ENCODE assay signal across 19 mouse cellular contexts in the genomic region with DNA sequence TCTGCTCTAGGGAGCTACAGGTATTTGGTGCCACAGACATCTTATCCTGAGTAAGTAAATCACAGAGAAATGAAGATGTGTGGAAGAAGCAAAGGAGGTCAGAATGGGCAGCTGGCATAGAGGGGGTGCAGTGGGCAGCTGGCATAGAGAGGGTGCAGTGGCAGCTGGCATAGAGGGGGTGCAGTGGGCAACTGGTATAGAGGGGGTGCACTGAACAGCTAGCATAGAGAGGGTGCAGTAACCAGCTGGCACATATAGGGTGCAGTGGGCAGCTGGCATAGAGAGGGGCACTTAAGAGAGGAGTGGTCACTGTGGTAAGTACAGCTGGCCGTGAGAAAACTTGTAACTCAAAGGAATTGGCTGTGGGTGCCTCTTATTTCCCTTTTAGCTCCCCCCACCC. TPM values are rescaled to one million over a fixed set of nuclear protein-coding genes. Genes with fewer than 3 reads are reported as not detected.
DNase-seq lines count a peak whose midpoint lies in the region; ATAC-seq and TF ChIP-seq lines count a peak whose summit lies in the region.
"Had no signal": no experiment of that assay in that cellular context is flagged by ENCODE, and none has a peak within 500 bp of the region (broad histone marks: within the 10 kb centered on the region; RNA-seq: fewer than 3 reads in every experiment).

No protein-coding gene starts in this region.

- no peak overlapping the region for H3K4me2 ChIP-seq in hindbrain, postnatal 0 days (ENCODE audit: low read depth, low read length)
- H3K4me2 ChIP-seq in hindbrain, embryonic 13.5 days: no peak overlapping the region
- H3K4me2 ChIP-seq in lung, postnatal 0 days (replicated peaks; ENCODE audit: low read depth, low read length): no peak overlapping the region
- no peak overlapping the region for H3K4me2 ChIP-seq in myocyte (ENCODE audit: low read depth)
- H3K4me2 ChIP-seq: embryonic facial prominence, embryonic 12.5 days; forebrain, embryonic 13.5 days; heart, embryonic 11.5 days; hindbrain, embryonic 15.5 days had no signal

- no peak for TF ChIP-seq EP300 in lung, postnatal 0 days (IDR thresholded peaks at IDR 0.05)

- TF ChIP-seq POLR2A in lung, adult 2 months (IDR thresholded peaks at IDR 0.05; ENCODE audit: borderline replicate concordance, extremely low read depth, low read depth, low read length): no peak
- no peak for TF ChIP-seq POLR2A in myocyte (IDR thresholded peaks at IDR 0.05; ENCODE audit: insufficient read length, low read depth)

- ATAC-seq in hindbrain, postnatal 0 days: 0 out of 2 replicates have a peak, but pooled peaks have one; percentile 45
- no peak for ATAC-seq in hindbrain, embryonic 13.5 days (ENCODE audit: low FRiP score)
- ATAC-seq in lung, postnatal 0 days: no peak
- peak; percentile 40 for ATAC-seq in megakaryocyte progenitor cell, adult 5-6 weeks (replicated peaks; ENCODE audit: poor library complexity)
- ATAC-seq: forebrain, embryonic 13.5 days; inflammation-experienced regulatory T-cells, adult 6 months had no signal

- no peak overlapping the region for H3K9ac ChIP-seq in hindbrain, postnatal 0 days (replicated peaks; ENCODE audit: low read length)
- H3K9ac ChIP-seq in hindbrain, embryonic 13.5 days: no peak overlapping the region
- no peak overlapping the region for H3K9ac ChIP-seq in lung, postnatal 0 days (replicated peaks; ENCODE audit: low read depth)
- H3K9ac ChIP-seq: embryonic facial prominence, embryonic 12.5 days; forebrain, embryonic 13.5 days; hindbrain, embryonic 15.5 days had no signal

- peaks cover 9% of the 10 kb centered on the region for H3K4me1 ChIP-seq in hindbrain, postnatal 0 days (ENCODE audit: insufficient read depth, low read length)
- peaks cover 17% of the 10 kb centered on the region for H3K4me1 ChIP-seq in hindbrain, embryonic 13.5 days (replicated peaks)
- no peaks in the 10 kb centered on the region for H3K4me1 ChIP-seq in lung, postnatal 0 days (ENCODE audit: insufficient read depth, low read depth, low read length)
- H3K4me1 ChIP-seq in lung, adult 2 months (ENCODE audit: control insufficient read depth, insufficient read depth, low read length): peaks cover 2% of the 10 kb centered on the region; the same call in 1 of the 2 replicates

- H3ac ChIP-seq in myocyte (ENCODE audit: control insufficient read depth, insufficient read length): no peak overlapping the region

- H3K9me3 ChIP-seq in hindbrain, postnatal 0 days (ENCODE audit: low read length): no peaks in the 10 kb centered on the region
- H3K9me3 ChIP-seq in hindbrain, embryonic 13.5 days: no peaks in the 10 kb centered on the region
- H3K9me3 ChIP-seq in lung, postnatal 0 days (ENCODE audit: low read length): no peaks in the 10 kb centered on the region
- H3K9me3 ChIP-seq: embryonic facial prominence, embryonic 12.5 days; forebrain, embryonic 13.5 days; hindbrain, embryonic 10.5 days; hindbrain, embryonic 15.5 days had no signal

- H3K79me2 ChIP-seq in myocyte (ENCODE audit: control insufficient read depth, insufficient read depth): no peaks in the 10 kb centered on the region

- WGBS in hindbrain, postnatal 0 days: 67% methylated on average over 1 of the region's 1 CpGs
- WGBS in hindbrain, embryonic 13.5 days: 86% methylated on average over 1 of the region's 1 CpGs
- WGBS in lung, postnatal 0 days: 19% methylated on average over 1 of the region's 1 CpGs
- 7% methylated on average over 1 of the region's 1 CpGs for WGBS in lung, adult 2 months

- no peaks in the 10 kb centered on the region for H3K27me3 ChIP-seq in hindbrain, postnatal 0 days (ENCODE audit: insufficient read depth, low read length)
- peaks cover 4% of the 10 kb centered on the region for H3K27me3 ChIP-seq in hindbrain, embryonic 13.5 days
- H3K27me3 ChIP-seq in lung, postnatal 0 days (replicated peaks; ENCODE audit: insufficient read depth, low read length): no peaks in the 10 kb centered on the region
- no peaks in the 10 kb centered on the region for H3K27me3 ChIP-seq in myocyte (ENCODE audit: control insufficient read depth, insufficient read depth, insufficient read length)
- H3K27me3 ChIP-seq: forebrain, embryonic 13.5 days; hindbrain, embryonic 15.5 days had no signal

- no peak for DNase-seq in hindbrain, postnatal 0 days (ENCODE audit: low spot score)
- DNase-seq in lung, postnatal 0 days (ENCODE audit: low spot score): no peak
- no peak for DNase-seq in lung, adult 2 months
- DNase-seq in embryo, embryonic 11 days: no peak
- DNase-seq: adrenal gland, adult 2 months; adrenal gland, postnatal 25 days; cerebellum, adult 18-20 months; cerebellum, adult 9-11 months; cerebellum, postnatal 36 days; heart, adult 2 months had no signal

- H3K36me3 ChIP-seq in hindbrain, postnatal 0 days (ENCODE audit: insufficient read depth, low read length): no peaks in the 10 kb centered on the region
- no peaks in the 10 kb centered on the region for H3K36me3 ChIP-seq in hindbrain, embryonic 13.5 days
- no peaks in the 10 kb centered on the region for H3K36me3 ChIP-seq in lung, postnatal 0 days (ENCODE audit: insufficient read depth, low read length)
- H3K36me3 ChIP-seq in myocyte (ENCODE audit: control insufficient read depth, insufficient read depth): no peaks in the 10 kb centered on the region
- H3K36me3 ChIP-seq: embryonic facial prominence, embryonic 12.5 days; hindbrain, embryonic 10.5 days; hindbrain, embryonic 15.5 days had no signal

- H3K27ac ChIP-seq in hindbrain, postnatal 0 days: no peak overlapping the region
- no peak overlapping the region for H3K27ac ChIP-seq in hindbrain, embryonic 13.5 days
- H3K27ac ChIP-seq in lung, postnatal 0 days (ENCODE audit: low read length): no peak overlapping the region
- H3K27ac ChIP-seq: embryonic facial prominence, embryonic 12.5 days; forebrain, embryonic 13.5 days; heart, adult 2 months; hindbrain, embryonic 10.5 days; hindbrain, embryonic 15.5 days had no signal

- TF ChIP-seq CTCF in hindbrain, postnatal 0 days (IDR thresholded peaks at IDR 0.05; ENCODE audit: low read depth): no peak; the same call in 1 of the 2 replicates
- TF ChIP-seq CTCF in lung, postnatal 0 days (IDR thresholded peaks at IDR 0.05): peak; percentile 37
- no peak for TF ChIP-seq CTCF in lung, adult 2 months (IDR thresholded peaks at IDR 0.05; ENCODE audit: insufficient read depth, low read length)

- H3K4me3 ChIP-seq in hindbrain, postnatal 0 days (ENCODE audit: low read length): no peak overlapping the region
- no peak overlapping the region for H3K4me3 ChIP-seq in hindbrain, embryonic 13.5 days
- no peak overlapping the region for H3K4me3 ChIP-seq in lung, postnatal 0 days (ENCODE audit: low read depth, low read length)
- no peak overlapping the region for H3K4me3 ChIP-seq in lung, adult 2 months (replicated peaks; ENCODE audit: extremely low read depth, low read depth, low read length)
- H3K4me3 ChIP-seq in myocyte: no peak overlapping the region
- H3K4me3 ChIP-seq: embryonic facial prominence, embryonic 12.5 days; forebrain, embryonic 13.5 days; heart, adult 2 months; hindbrain, embryonic 10.5 days; hindbrain, embryonic 15.5 days had no signal

TF ChIP-seq in myocyte, 11 proteins besides CTCF, POLR2A, EP300 and RAD21:
- TF ChIP-seq POLR2AphosphoS2 (IDR thresholded peaks at IDR 0.05; ENCODE audit: insufficient read length, low read depth) (no peak), MYOG (IDR thresholded peaks at IDR 0.05; ENCODE audit: control insufficient read depth in 1 of 3, insufficient read depth in 1 of 3, insufficient read length in 2 of 3, low read depth in 2 of 3) (peak; percentile 6 to 93 (median 91)), TCF3 (IDR thresholded peaks at IDR 0.05; ENCODE audit: insufficient read length, low read depth) (peak; percentile 90), MYOD1 (IDR thresholded peaks at IDR 0.05; ENCODE audit: control insufficient read depth in 1 of 3, insufficient read length in 2 of 3, low read depth in 2 of 3) (peak in 2 of 3 experiments; percentile 85 to 91), TCF12 (IDR thresholded peaks at IDR 0.05; ENCODE audit: insufficient read depth, poor library complexity, severe bottlenecking) (no peak)

RNA-seq across cellular contexts. Expression of a gene that starts 57.9 kb away (rescaled TPM):
- 26.7 and 29.6 TPM in 2 replicates for total RNA-seq in hindbrain, postnatal 0 days (2014; rRNA removed)
- polyA plus RNA-seq in hindbrain, postnatal 0 days (2015; fragmentation: Nextera tagmentation; extraction: Ambion mirVana): 12.5 and 13.9 TPM in 2 replicates
- 21.0 and 22.2 TPM in 2 replicates for polyA plus RNA-seq in hindbrain, embryonic 13.5 days (2015; fragmentation: Nextera tagmentation; extraction: Ambion mirVana)
- 7.9 and 8.1 TPM in 2 replicates for polyA plus RNA-seq in lung, postnatal 0 days (2015; fragmentation: Nextera tagmentation; extraction: Ambion mirVana)
- polyA plus RNA-seq in lung, adult 2 months (2012; rRNA removed): 13.7 and 17.9 TPM in 2 replicates
- total RNA-seq in megakaryocyte progenitor cell, adult 5-6 weeks (2015): 23.9 and 28.5 TPM in 2 replicates
- 17.3 and 23.5 TPM in 2 replicates for total RNA-seq in megakaryocyte progenitor cell, adult 5-6 weeks (2017)
- polyA plus RNA-seq in myocyte (2012; fragmentation: generic; extraction: Trizol): 2.1 TPM

Comparison
In these comparisons a context has a peak if more than half of its experiments do, and no peak if none do; other contexts are left out.
1. ATAC-seq: peak in hindbrain, postnatal 0 days (single experiment) and megakaryocyte progenitor cell, adult 5-6 weeks (single experiment); none in hindbrain, embryonic 13.5 days (single experiment) and lung, postnatal 0 days (single experiment).